Mouse (Mus musculus): Measurements from ENCODE around the gene Gm36028. TPM values are rescaled to one million over a fixed set of nuclear protein-coding genes. Genes with fewer than 3 reads are reported as not detected.

Gm36028 gene
- total RNA-seq, 1 experiment from 2014 or later = not detected

Other genes with a start within 250 kb of the Gm36028 start
- 16.8 and 24.1 TPM in 2 replicates for gene Ndufb4, start 206.7 kb downstream of the Gm36028 start, total RNA-seq (2017)
- gene Fstl1, start 84.3 kb downstream of the Gm36028 start, total RNA-seq (2017) = 8.1 and 10.7 TPM in 2 replicates
- gene Lrrc58, start 7.2 kb upstream of the Gm36028 start, total RNA-seq (2017) = 56.4 and 62.6 TPM in 2 replicates
- not detected in 2 replicates for gene Gpr156, start 55.4 kb upstream of the Gm36028 start, total RNA-seq (2017)
- gene Gsk3b, start 227.9 kb upstream of the Gm36028 start, total RNA-seq (2017) = 39.0 and 55.7 TPM in 2 replicates